Mouse (Mus musculus): ENCODE results near the gene Zfp36l2. TPM values are rescaled to one million over a fixed set of nuclear protein-coding genes. Genes with fewer than 3 reads are reported as not detected.

Gene Zfp36l2
- polyA plus RNA-seq, 1 experiment: 5.4 TPM

DNA sequence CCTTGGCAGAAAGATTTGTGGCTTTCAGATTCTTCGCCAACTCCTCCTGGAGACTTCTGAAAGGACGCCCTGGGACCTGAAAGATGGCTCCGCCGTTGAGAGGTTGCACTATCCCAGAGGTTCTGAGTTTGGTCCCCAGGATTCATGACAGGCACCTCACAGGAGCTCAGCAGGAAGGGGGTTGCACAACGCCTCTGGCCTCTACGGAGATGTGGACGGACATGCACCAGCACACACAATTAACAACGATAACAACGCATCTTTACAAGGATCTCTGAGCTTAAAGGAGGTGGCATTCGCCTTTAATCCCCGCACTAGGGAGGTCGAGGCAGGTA lies 29.3 kb downstream of the Zfp36l2 start:
- Histone ChIP-seq H3K27ac (ENCODE audit: control insufficient read depth, insufficient read depth, low read depth, low read length) (no peak overlapping the region), H3K27me3 (ENCODE audit: control insufficient read depth, insufficient read depth, low read length) (no peaks in the 10 kb centered on the region), H3K4me3 (ENCODE audit: control insufficient read depth, low read depth, low read length) (no peak overlapping the region), H3K4me1 (ENCODE audit: control insufficient read depth, insufficient read depth, low read length) (no peaks in the 10 kb centered on the region), H3K36me3 (ENCODE audit: control insufficient read depth, insufficient read depth, low read length) (no peaks in the 10 kb centered on the region)
- TF ChIP-seq CTCF (IDR thresholded peaks at IDR 0.05; ENCODE audit: control insufficient read depth, insufficient read depth, insufficient replicate concordance, low read depth, low read length) (no peak), POLR2A (IDR thresholded peaks at IDR 0.05; ENCODE audit: control insufficient read depth, low read depth, low read length) (no peak)

DNA sequence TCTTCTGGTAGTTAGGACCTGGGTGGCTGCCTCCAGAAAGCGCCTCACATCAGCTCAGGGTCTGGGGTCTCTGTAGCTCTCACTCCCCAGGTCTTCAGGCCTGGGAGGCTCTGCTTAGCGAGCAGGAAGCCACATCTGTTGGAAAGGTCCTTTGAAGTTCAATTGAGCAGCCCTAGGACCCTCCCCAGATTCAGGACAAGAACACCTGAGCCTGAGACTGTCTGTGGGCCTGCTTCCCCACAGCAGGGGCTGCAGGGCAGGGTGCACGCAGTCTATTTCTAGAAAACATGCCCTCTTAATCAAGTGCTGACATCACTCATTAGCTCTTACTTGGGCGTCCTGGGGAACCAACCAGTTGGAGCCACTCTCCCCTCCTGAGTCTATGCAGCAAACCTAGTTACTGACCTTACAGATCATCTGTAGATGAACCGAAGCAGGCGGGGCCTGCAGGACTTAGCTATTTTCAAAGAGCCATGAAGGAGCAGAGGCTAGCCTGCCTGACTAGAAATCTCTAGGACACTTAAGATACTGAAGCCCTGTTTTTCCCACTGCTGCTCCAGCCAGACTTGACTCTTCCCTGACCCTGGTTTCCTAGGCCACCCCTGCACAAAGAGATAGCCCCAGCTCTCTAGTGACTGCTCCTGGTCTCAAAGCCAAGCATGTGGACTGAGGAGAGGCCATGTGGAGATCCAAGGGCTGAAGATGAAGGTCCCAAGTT lies 29.8 kb downstream of the Zfp36l2 start:
- no peaks in the 10 kb centered on the region for H3K4me1 ChIP-seq (ENCODE audit: control insufficient read depth, insufficient read depth, low read length)
- H3K4me3 ChIP-seq (ENCODE audit: control insufficient read depth, low read depth, low read length): no peak overlapping the region

DNA sequence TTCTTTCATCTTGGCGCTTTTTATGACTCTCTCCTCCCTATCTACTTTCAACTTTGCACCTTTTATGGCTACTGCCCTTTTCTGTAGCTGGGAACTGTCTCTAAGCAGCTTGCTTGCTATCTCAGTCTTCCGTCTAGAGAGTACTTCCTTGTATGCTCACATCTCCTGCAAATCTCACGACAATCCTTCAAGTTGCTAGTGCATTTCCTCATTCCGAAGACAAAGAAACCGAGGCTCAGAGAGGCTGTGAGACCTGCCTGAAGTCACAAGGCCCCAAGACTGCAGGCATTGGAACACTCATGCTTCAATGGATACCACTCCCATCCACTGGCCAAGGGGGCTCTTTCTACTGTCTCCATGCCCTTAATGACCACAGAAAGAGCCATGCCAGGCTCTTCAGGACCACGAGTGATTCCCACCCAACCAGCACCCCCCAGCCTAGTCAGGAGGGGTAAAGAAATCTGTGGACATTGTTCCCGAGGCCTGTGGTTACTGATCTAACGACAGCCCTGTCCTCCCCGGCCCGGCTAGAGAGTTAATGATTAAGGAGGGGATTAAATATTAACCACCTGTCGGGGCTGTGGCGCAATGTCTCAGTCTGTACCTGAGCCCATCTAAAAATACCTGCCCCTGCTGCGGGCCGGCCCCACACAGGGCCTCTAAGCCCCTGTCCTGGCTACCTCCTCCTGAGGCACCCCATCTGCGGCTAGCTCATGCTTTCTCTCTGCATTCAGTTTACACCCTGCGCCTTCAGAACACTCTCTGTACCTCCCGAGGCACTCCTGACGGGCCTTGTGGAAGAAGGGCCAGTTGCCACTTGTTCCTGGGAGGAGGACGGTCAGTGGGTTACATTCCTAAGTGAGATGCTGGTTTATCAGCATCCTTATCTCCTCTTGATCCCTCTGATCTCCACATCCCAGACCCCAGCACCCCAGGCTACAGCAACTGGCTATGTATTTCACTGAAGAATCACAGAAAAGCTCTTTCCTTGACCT lies 30.7 kb downstream of the Zfp36l2 start:
- no peaks in the 10 kb centered on the region; the same call in 1 of the 2 replicates for H3K4me1 ChIP-seq (ENCODE audit: control insufficient read depth, insufficient read depth, low read length)
- no peaks in the 10 kb centered on the region for H3K36me3 ChIP-seq (ENCODE audit: control insufficient read depth, insufficient read depth, low read length)
- TF ChIP-seq CTCF (IDR thresholded peaks at IDR 0.05; ENCODE audit: control insufficient read depth, insufficient read depth, insufficient replicate concordance, low read depth, low read length): no peak
- no peak for TF ChIP-seq POLR2A (IDR thresholded peaks at IDR 0.05; ENCODE audit: control insufficient read depth, low read depth, low read length)
- H3K27ac ChIP-seq (ENCODE audit: control insufficient read depth, insufficient read depth, low read depth, low read length): no peak overlapping the region
- no peaks in the 10 kb centered on the region for H3K27me3 ChIP-seq (ENCODE audit: control insufficient read depth, insufficient read depth, low read length)
- H3K4me3 ChIP-seq (ENCODE audit: control insufficient read depth, low read depth, low read length): no peak overlapping the region

More for the DNA sequence above, 29.8 kb downstream of the Zfp36l2 start:
- TF ChIP-seq POLR2A (IDR thresholded peaks at IDR 0.05; ENCODE audit: control insufficient read depth, low read depth, low read length): no peak
- no peak for TF ChIP-seq CTCF (IDR thresholded peaks at IDR 0.05; ENCODE audit: control insufficient read depth, insufficient read depth, insufficient replicate concordance, low read depth, low read length)
- Histone ChIP-seq H3K36me3 (ENCODE audit: control insufficient read depth, insufficient read depth, low read length) (no peaks in the 10 kb centered on the region), H3K27me3 (ENCODE audit: control insufficient read depth, insufficient read depth, low read length) (no peaks in the 10 kb centered on the region), H3K27ac (ENCODE audit: control insufficient read depth, insufficient read depth, low read depth, low read length) (no peak overlapping the region)

GRCm38 (mm10) chr17:84156227-84156573 lies 31.5 kb downstream of the Zfp36l2 start:
- Histone ChIP-seq H3K27me3 (ENCODE audit: control insufficient read depth, insufficient read depth, low read length) (no peaks in the 10 kb centered on the region), H3K36me3 (ENCODE audit: control insufficient read depth, insufficient read depth, low read length) (no peaks in the 10 kb centered on the region), H3K27ac (ENCODE audit: control insufficient read depth, insufficient read depth, low read depth, low read length) (no peak overlapping the region), H3K4me3 (ENCODE audit: control insufficient read depth, low read depth, low read length) (no peak overlapping the region), H3K4me1 (ENCODE audit: control insufficient read depth, insufficient read depth, low read length) (no peaks in the 10 kb centered on the region; the same call in 1 of the 2 replicates)
- TF ChIP-seq CTCF (IDR thresholded peaks at IDR 0.05; ENCODE audit: control insufficient read depth, insufficient read depth, insufficient replicate concordance, low read depth, low read length) (no peak), POLR2A (IDR thresholded peaks at IDR 0.05; ENCODE audit: control insufficient read depth, low read depth, low read length) (no peak)

GRCm38 (mm10) chr17:84155516-84156226 lies 32.1 kb downstream of the Zfp36l2 start:
- Histone ChIP-seq H3K27ac (ENCODE audit: control insufficient read depth, insufficient read depth, low read depth, low read length) (no peak overlapping the region), H3K27me3 (ENCODE audit: control insufficient read depth, insufficient read depth, low read length) (no peaks in the 10 kb centered on the region)

DNA sequence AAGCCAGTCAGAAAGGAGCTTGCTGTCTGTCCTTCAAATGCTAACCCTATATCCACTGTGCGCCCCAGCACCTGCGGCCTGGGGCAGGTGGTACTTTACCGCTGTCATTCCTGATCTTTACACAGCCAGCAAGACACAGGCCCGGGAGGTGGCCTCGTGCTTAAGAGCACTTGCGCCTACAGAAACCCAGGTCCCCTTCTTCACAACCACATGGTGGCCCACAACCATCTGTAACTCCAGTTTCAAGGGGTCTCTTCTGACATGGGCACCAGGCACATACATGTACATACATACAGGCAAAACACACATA lies 32.8 kb downstream of the Zfp36l2 start:
- no peaks in the 10 kb centered on the region for H3K27me3 ChIP-seq (ENCODE audit: control insufficient read depth, insufficient read depth, low read length)
- H3K36me3 ChIP-seq (ENCODE audit: control insufficient read depth, insufficient read depth, low read length): no peaks in the 10 kb centered on the region
- H3K4me1 ChIP-seq (ENCODE audit: control insufficient read depth, insufficient read depth, low read length): no peaks in the 10 kb centered on the region; the same call in 1 of the 2 replicates
- H3K4me3 ChIP-seq (ENCODE audit: control insufficient read depth, low read depth, low read length): no peak overlapping the region
- TF ChIP-seq POLR2A (IDR thresholded peaks at IDR 0.05; ENCODE audit: control insufficient read depth, low read depth, low read length): no peak
- H3K27ac ChIP-seq (ENCODE audit: control insufficient read depth, insufficient read depth, low read depth, low read length): no peak overlapping the region

More at GRCm38 (mm10) chr17:84155516-84156226, 32.1 kb downstream of the Zfp36l2 start:
- TF ChIP-seq POLR2A (IDR thresholded peaks at IDR 0.05; ENCODE audit: control insufficient read depth, low read depth, low read length) (no peak), CTCF (IDR thresholded peaks at IDR 0.05; ENCODE audit: control insufficient read depth, insufficient read depth, insufficient replicate concordance, low read depth, low read length) (no peak)
- Histone ChIP-seq H3K4me3 (ENCODE audit: control insufficient read depth, low read depth, low read length) (no peak overlapping the region), H3K4me1 (ENCODE audit: control insufficient read depth, insufficient read depth, low read length) (no peaks in the 10 kb centered on the region; the same call in 1 of the 2 replicates), H3K36me3 (ENCODE audit: control insufficient read depth, insufficient read depth, low read length) (no peaks in the 10 kb centered on the region)
